Mouse (Mus musculus): Measurements from ENCODE around the gene Mark3. TPM values are rescaled to one million over a fixed set of nuclear protein-coding genes. Genes with fewer than 3 reads are reported as not detected.

The Mark3 gene
- polyA plus RNA-seq, 1 experiment = 33.7 TPM

DNA sequence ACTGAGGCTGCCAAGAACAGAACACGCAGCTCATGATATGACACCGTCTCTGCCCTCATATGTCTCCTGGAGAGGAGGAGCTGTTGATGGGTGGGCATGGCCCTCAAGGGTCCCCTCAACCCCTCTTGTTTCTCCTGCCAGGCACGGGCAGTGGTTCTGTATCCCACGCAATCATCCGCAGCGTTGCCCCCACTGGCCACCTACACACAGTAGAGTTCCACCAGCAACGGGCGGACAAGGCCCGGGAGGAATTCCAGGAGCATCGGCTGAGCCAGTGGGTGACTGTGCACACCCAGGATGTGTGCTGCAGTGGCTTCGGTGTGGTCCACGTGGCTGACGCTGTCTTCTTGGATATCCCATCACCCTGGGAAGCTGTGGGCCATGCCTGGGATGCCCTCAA, 106.3 kb downstream of the Mark3 start:
- no peak overlapping the region for H3K27ac ChIP-seq (ENCODE audit: insufficient read depth, low read depth, low read length)
- WGBS = 93% methylated on average over 13 of the region's 13 CpGs
- TF ChIP-seq CTCF (conservative IDR thresholded peaks at IDR 0.05; ENCODE audit: insufficient read depth, insufficient read length, low read depth, low read length) = no peak
- no peak for TF ChIP-seq POLR2A (IDR thresholded peaks at IDR 0.05; ENCODE audit: low read depth, low read length)
- DNase-seq = no peak
- no peaks in the 10 kb centered on the region for H3K27me3 ChIP-seq (replicated peaks; ENCODE audit: control insufficient read depth, insufficient read depth, low read length)
- H3K4me1 ChIP-seq (ENCODE audit: control insufficient read depth, insufficient read depth, low read length) = peaks cover 14% of the 10 kb centered on the region
- H3K4me3 ChIP-seq (ENCODE audit: insufficient read depth, low read depth, low read length) = no peak overlapping the region
- H3K36me3 ChIP-seq (ENCODE audit: control insufficient read depth, insufficient read depth, low read length) = no peaks in the 10 kb centered on the region

DNA sequence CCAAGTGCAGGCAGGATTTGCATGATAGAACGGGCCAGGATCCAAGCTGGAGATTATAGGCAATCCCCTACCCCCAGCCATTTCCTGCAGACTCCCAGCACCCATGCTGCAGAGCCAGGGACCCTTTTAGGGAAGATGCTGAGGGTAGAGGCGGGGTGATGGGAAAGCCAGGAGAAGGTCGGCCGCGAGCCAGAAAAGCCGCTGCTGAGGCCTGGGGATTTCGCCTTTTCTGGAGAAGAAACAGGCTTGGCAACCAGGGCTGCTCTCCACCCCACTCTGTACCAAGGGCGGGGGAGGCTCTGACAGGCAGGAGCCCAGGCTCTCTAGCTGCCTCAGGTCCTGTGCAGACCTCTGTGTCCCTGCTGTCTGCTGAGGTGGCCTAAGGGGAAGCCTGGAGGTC, 107.0 kb downstream of the Mark3 start:
- 93% methylated on average over 8 of the region's 8 CpGs for WGBS
- DNase-seq = no peak
- Histone ChIP-seq H3K4me3 (ENCODE audit: insufficient read depth, low read depth, low read length) (no peak overlapping the region), H3K36me3 (ENCODE audit: control insufficient read depth, insufficient read depth, low read length) (no peaks in the 10 kb centered on the region), H3K27ac (ENCODE audit: insufficient read depth, low read depth, low read length) (no peak overlapping the region), H3K4me1 (ENCODE audit: control insufficient read depth, insufficient read depth, low read length) (peaks cover 14% of the 10 kb centered on the region), H3K27me3 (replicated peaks; ENCODE audit: control insufficient read depth, insufficient read depth, low read length) (no peaks in the 10 kb centered on the region)
- TF ChIP-seq CTCF (conservative IDR thresholded peaks at IDR 0.05; ENCODE audit: insufficient read depth, insufficient read length, low read depth, low read length) (no peak), POLR2A (IDR thresholded peaks at IDR 0.05; ENCODE audit: low read depth, low read length) (no peak)

DNA sequence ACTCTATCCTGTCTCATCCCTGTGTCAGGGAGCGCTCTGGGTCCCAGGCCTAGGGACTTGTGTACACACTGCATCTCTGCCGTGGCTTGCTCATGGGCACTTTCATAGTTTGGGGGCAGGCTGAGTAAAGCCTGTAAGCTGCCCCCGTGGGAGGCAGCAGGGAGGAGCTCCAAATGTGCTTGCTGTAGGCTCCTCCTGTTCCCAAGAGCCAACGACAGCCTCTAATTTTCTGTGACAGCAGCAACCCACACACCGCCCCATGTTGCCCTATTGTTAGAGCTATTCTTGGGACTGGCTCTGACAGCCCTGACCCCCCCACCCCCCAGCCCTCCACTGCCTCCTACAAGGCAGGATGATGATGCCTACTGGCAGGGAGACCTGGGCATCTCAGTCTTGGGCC, 107.7 kb downstream of the Mark3 start:
- no peak overlapping the region for H3K4me3 ChIP-seq (ENCODE audit: insufficient read depth, low read depth, low read length)
- no peak overlapping the region for H3K27ac ChIP-seq (ENCODE audit: insufficient read depth, low read depth, low read length)
- DNase-seq = no peak
- no peaks in the 10 kb centered on the region for H3K27me3 ChIP-seq (replicated peaks; ENCODE audit: control insufficient read depth, insufficient read depth, low read length)
- H3K36me3 ChIP-seq (ENCODE audit: control insufficient read depth, insufficient read depth, low read length) = no peaks in the 10 kb centered on the region
- peaks cover 20% of the 10 kb centered on the region for H3K4me1 ChIP-seq (ENCODE audit: control insufficient read depth, insufficient read depth, low read length)
- no peak for TF ChIP-seq POLR2A (IDR thresholded peaks at IDR 0.05; ENCODE audit: low read depth, low read length)
- 70% methylated on average over 5 of the region's 5 CpGs for WGBS

DNA sequence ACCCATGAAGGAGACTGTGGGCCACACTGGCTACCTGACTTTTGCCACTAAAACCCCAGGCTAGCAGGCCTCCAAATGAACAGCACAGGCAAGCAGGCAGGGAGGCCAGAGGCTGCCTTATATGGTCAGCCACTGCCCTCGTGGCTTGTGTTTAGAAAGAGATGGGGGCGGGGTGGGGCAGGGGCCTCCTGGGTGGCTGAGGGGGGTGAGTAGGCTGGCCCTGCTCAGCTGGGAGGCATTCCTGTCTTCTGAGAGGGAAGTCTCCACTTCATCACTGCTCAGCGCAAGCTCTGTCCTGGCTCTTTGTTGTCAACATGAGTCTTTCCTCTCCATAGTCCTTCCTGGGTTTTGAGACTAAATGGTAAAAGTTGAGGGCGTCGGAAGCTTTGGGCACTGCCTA, 108.5 kb downstream of the Mark3 start:
- no peaks in the 10 kb centered on the region for H3K27me3 ChIP-seq (replicated peaks; ENCODE audit: control insufficient read depth, insufficient read depth, low read length)
- H3K27ac ChIP-seq (ENCODE audit: insufficient read depth, low read depth, low read length) = no peak overlapping the region
- peaks cover 19% of the 10 kb centered on the region for H3K4me1 ChIP-seq (ENCODE audit: control insufficient read depth, insufficient read depth, low read length)
- TF ChIP-seq CTCF (conservative IDR thresholded peaks at IDR 0.05; ENCODE audit: insufficient read depth, insufficient read length, low read depth, low read length) = no peak
- no peak overlapping the region for H3K4me3 ChIP-seq (ENCODE audit: insufficient read depth, low read depth, low read length)
- WGBS = 84% methylated on average over 5 of the region's 5 CpGs
- no peaks in the 10 kb centered on the region for H3K36me3 ChIP-seq (ENCODE audit: control insufficient read depth, insufficient read depth, low read length)
- no peak for DNase-seq

DNA sequence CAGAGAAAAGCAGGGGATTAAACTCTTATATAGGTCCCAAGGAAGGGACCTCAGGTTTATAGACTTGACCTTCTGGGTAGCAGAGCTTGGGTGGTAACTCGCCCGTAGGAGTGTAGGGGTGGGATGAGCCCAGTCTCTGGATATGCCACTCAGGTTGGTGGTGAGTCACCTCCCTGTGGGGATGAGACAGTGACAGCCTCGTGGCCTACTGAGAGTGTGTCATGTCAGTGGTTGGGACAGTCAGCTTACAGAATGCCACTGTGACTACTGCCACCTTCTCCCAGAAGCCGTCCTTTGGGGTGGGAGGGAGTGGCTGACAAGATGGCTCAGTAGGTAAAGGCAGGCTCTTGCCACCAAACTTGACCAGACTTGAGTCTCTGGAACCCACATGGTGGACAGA, 112.1 kb downstream of the Mark3 start:
- TF ChIP-seq POLR2A (IDR thresholded peaks at IDR 0.05; ENCODE audit: low read depth, low read length) (no peak), CTCF (conservative IDR thresholded peaks at IDR 0.05; ENCODE audit: insufficient read depth, insufficient read length, low read depth, low read length) (no peak)
- H3K36me3 ChIP-seq (ENCODE audit: control insufficient read depth, insufficient read depth, low read length) = no peaks in the 10 kb centered on the region
- peaks cover 32% of the 10 kb centered on the region; the same call in 1 of the 2 replicates for H3K4me1 ChIP-seq (ENCODE audit: control insufficient read depth, insufficient read depth, low read length)
- no peak for DNase-seq
- no peaks in the 10 kb centered on the region for H3K27me3 ChIP-seq (replicated peaks; ENCODE audit: control insufficient read depth, insufficient read depth, low read length)
- H3K4me3 ChIP-seq (ENCODE audit: insufficient read depth, low read depth, low read length) = no peak overlapping the region
- no peak overlapping the region for H3K27ac ChIP-seq (ENCODE audit: insufficient read depth, low read depth, low read length)
- WGBS = 79% methylated on average over 4 of the region's 4 CpGs

DNA sequence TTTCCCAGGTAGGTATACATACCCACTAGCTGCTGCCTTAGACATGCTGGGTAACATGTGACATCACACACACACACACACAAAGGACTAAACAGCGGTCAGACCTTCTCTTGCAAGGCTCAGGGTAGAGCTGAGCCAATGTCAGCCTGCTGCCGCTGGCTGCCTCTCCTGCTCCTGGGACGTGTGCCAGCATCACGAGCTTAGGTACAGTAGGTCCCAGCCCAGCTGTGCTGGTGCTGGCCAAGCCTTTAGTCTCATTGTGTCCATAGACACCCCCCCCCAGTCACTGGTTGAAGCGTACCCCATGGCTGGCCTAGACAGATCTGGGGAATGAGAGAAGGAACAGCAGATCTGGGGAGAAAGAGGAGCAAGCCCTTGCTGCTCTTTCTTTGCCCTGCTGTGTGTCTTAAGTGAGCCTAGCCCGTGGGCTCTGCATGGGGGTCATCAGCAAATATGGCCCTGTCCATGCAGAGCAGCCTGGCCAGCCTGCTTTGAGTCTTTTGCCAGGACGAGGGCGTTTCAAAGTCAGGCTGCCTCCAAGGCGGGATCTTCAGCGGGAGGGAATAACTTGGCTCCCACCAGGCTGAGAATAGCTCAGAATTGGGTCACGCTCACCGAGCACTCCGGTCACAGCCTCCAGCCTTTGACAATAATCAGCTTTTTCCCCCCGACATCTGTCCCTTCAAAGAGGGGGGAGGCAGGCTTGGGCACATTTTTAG, 113.2 kb downstream of the Mark3 start:
- Histone ChIP-seq H3K27ac (ENCODE audit: insufficient read depth, low read depth, low read length) (peak overlapping the region; percentile 67), H3K27me3 (replicated peaks; ENCODE audit: control insufficient read depth, insufficient read depth, low read length) (no peaks in the 10 kb centered on the region), H3K4me3 (ENCODE audit: insufficient read depth, low read depth, low read length) (no peak overlapping the region), H3K4me1 (ENCODE audit: control insufficient read depth, insufficient read depth, low read length) (peaks cover 32% of the 10 kb centered on the region; the same call in 1 of the 2 replicates), H3K36me3 (ENCODE audit: control insufficient read depth, insufficient read depth, low read length) (no peaks in the 10 kb centered on the region)
- TF ChIP-seq POLR2A (IDR thresholded peaks at IDR 0.05; ENCODE audit: low read depth, low read length) (no peak), CTCF (conservative IDR thresholded peaks at IDR 0.05; ENCODE audit: insufficient read depth, insufficient read length, low read depth, low read length) (no peak)
- DNase-seq = peak; percentile 95
- WGBS = 12% methylated on average over 14 of the region's 14 CpGs

DNA sequence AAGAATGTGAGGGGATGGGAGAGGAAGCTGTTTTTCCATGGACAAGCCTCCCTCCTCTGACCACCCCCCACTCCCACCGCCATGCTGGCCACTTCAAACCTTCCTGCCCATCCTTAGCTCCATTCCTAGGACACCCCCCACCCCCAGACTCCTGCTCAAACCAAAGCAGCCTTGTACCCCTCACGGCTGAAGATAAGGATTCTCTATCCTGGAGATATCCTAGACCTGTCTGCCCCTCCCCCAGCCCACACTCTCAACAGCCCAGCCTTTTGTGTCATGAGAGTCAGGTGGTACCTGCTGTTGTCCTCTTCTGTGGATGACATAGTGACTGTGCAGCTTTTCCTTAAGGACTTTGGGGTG, 113.7 kb downstream of the Mark3 start:
- WGBS = 39% methylated on average over 2 of the region's 2 CpGs
- DNase-seq = no peak
- Histone ChIP-seq H3K36me3 (ENCODE audit: control insufficient read depth, insufficient read depth, low read length) (no peaks in the 10 kb centered on the region), H3K4me3 (ENCODE audit: insufficient read depth, low read depth, low read length) (no peak overlapping the region), H3K27ac (ENCODE audit: insufficient read depth, low read depth, low read length) (peak overlapping the region; percentile 67; the same call in 1 of the 2 replicates), H3K27me3 (replicated peaks; ENCODE audit: control insufficient read depth, insufficient read depth, low read length) (no peaks in the 10 kb centered on the region), H3K4me1 (ENCODE audit: control insufficient read depth, insufficient read depth, low read length) (peaks cover 32% of the 10 kb centered on the region; the same call in 1 of the 2 replicates)
- TF ChIP-seq CTCF (conservative IDR thresholded peaks at IDR 0.05; ENCODE audit: insufficient read depth, insufficient read length, low read depth, low read length) = no peak
- TF ChIP-seq POLR2A (IDR thresholded peaks at IDR 0.05; ENCODE audit: low read depth, low read length) = no peak
